Mouse (Mus musculus): Measurements from ENCODE around the gene Mif. TPM values are rescaled to one million over a fixed set of nuclear protein-coding genes. Genes with fewer than 3 reads are reported as not detected.

The Mif gene
- polyA plus RNA-seq, 1 experiment = 830 TPM

DNA sequence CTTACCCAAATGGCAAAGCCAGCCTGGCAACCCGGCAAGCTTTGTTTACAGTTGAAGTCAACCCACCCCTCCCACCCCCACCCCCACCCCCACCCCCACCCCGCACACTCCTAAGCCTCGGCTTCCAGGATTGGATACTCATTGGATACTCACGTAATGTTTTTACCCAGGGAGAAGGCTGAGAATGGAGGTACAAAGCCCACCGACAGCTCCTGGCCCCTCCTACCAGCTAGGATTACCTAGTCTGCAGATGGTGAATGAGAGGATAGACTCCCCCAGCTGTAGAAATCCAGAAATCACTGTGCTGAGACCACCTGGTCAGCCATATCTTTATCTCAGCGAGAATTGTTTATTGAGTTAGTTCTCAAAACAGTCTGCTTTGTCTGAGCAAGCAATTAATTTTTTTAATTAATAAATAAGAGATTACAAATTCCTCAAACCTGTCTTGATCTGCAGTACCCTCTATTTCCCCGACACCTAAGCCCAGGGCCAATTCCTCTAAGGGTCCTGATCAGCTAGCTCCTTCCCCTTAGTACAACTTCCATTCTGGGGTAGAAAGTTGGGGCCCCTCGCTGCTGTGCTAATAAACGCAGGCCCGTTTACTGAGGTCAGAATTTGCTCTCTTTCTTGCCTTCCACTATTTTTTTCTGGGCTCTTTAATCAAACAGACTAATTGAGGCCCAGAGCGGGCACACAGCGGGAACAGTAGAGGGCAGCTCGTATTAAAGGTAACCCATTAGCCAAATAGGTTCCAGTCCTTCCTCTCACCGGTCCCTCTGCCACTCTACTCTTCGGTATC, 22.6 kb upstream of the Mif start:
- Histone ChIP-seq H3K27me3 (ENCODE audit: control insufficient read depth, insufficient read depth, low read length) (no peaks in the 10 kb centered on the region), H3K36me3 (ENCODE audit: control insufficient read depth, insufficient read depth, low read length) (no peaks in the 10 kb centered on the region), H3K4me1 (ENCODE audit: control insufficient read depth, insufficient read depth, insufficient read length, low read length) (peaks cover 7% of the 10 kb centered on the region), H3K4me3 (ENCODE audit: low read depth, low read length) (peak overlapping the region; percentile 32; the same call in 1 of the 2 replicates), H3K27ac (ENCODE audit: insufficient read depth, low read depth, low read length) (no peak overlapping the region)
- TF ChIP-seq CTCF (IDR thresholded peaks at IDR 0.05; ENCODE audit: extremely low read depth, insufficient read length, insufficient replicate concordance, low read depth, low read length) (no peak), POLR2A (IDR thresholded peaks at IDR 0.05; ENCODE audit: low read depth, low read length) (no peak)
- 19% methylated on average over 15 of the region's 15 CpGs for WGBS

DNA sequence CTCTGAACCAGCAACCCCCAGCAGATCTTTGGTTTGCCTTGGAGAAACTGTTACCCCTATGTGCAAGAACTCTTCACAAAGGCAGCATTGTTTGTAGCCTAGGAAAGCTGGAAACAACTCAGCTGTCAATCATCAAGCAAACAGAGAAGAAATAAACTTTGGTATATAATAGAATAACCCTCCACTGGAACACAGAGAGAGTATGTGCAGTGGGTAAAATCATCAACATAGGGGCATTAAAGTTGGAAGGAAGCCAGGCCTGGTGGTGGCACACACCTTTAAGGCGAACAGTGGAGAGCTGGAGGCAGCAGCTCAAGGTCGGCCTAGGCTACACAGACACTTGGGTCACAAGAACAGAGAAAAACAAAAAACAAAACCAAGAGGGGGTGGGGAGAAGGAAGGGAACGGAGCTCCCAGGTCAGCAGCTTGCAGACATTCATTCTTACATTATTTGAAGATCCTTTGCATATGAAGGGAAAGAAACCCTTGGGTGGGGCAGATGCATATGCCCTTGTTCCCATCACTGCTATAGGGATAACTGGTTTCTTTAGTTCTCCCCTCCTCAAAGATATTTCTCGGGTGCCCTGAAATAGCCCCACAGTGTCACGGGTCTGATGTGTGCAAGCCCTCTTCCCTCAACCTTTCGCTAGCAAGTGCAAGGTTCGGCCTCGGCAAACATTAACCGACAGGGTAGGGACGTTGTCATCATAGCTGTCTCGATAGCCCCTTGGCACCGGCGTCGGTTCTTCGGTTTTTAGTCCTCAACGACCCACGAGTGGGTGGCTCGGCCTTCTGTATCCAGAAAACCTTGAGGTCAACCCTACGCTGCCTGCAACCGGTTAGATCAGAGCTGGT, 21.8 kb upstream of the Mif start:
- no peak overlapping the region for H3K27ac ChIP-seq (ENCODE audit: insufficient read depth, low read depth, low read length)
- TF ChIP-seq CTCF (IDR thresholded peaks at IDR 0.05; ENCODE audit: extremely low read depth, insufficient read length, insufficient replicate concordance, low read depth, low read length) = no peak
- TF ChIP-seq POLR2A (IDR thresholded peaks at IDR 0.05; ENCODE audit: low read depth, low read length) = no peak
- no peaks in the 10 kb centered on the region for H3K27me3 ChIP-seq (ENCODE audit: control insufficient read depth, insufficient read depth, low read length)
- H3K4me3 ChIP-seq (ENCODE audit: low read depth, low read length) = peak overlapping the region; percentile 30; the same call in 1 of the 2 replicates
- peaks cover 7% of the 10 kb centered on the region for H3K4me1 ChIP-seq (ENCODE audit: control insufficient read depth, insufficient read depth, insufficient read length, low read length)
- no peaks in the 10 kb centered on the region for H3K36me3 ChIP-seq (ENCODE audit: control insufficient read depth, insufficient read depth, low read length)
- 20% methylated on average over 20 of the region's 20 CpGs for WGBS

DNA sequence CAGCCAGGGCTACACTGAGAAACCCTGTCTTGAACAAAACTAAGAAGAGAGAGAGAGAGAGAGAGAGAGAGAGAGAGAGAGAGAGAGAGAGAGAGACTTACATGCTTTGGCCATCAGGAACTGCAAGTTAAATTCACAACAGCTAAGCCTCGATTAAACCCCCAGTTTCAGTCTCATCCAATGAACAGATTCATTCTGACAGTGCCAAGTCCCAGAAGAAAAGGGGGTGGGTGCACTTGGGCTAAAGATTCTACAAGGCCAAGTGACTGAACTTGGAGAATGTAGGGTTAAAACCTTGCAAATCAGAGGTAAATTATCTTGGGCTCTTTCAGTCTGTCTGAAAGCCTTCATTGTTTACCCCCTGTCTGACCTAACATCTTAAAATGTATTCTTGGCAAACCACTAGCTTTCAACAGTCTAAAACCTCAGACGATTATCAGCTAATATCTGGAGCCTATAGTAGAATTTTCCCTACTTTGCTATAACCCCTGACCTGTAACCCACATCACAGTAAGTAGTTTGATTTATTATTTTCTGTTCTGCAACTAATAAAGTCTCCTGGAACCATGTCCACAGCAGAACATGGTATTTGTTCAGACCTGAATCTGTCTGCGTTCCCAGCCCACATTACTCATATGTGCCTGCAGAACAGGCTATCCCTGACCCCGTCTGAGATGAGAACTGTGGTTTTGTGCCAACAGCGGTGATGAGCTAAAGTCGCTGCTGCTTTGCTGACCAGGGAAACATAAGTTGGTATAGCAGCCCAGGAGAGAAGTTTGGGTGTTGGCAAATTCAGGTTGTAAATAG, 20.9 kb upstream of the Mif start:
- Histone ChIP-seq H3K27ac (ENCODE audit: insufficient read depth, low read depth, low read length) (no peak overlapping the region), H3K27me3 (ENCODE audit: control insufficient read depth, insufficient read depth, low read length) (no peaks in the 10 kb centered on the region), H3K4me1 (ENCODE audit: control insufficient read depth, insufficient read depth, insufficient read length, low read length) (peaks cover 7% of the 10 kb centered on the region), H3K36me3 (ENCODE audit: control insufficient read depth, insufficient read depth, low read length) (no peaks in the 10 kb centered on the region), H3K4me3 (ENCODE audit: low read depth, low read length) (no peak overlapping the region)
- WGBS = 29% methylated on average over 6 of the region's 6 CpGs
- no peak for TF ChIP-seq POLR2A (IDR thresholded peaks at IDR 0.05; ENCODE audit: low read depth, low read length)
- TF ChIP-seq CTCF (IDR thresholded peaks at IDR 0.05; ENCODE audit: extremely low read depth, insufficient read length, insufficient replicate concordance, low read depth, low read length) = no peak

DNA sequence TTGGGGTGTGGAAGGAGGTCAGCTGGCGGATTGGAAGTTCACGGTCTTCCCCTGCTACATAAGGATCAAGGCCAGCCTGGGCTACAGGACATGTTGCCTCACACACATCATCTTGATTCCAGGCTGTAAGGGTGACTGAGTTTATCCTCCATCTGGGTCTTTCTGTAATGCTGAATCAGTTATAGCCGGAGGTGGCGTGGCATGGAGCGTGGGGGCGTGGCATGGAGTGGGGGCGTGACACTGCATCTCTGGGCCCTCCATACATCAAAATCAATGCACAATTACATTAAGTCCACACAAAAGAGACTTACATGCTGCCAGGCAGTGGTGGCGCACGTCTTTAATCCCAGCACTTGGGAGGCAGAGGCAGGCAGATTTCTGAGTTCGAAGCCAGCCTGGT, 20.3 kb upstream of the Mif start:
- no peaks in the 10 kb centered on the region for H3K36me3 ChIP-seq (ENCODE audit: control insufficient read depth, insufficient read depth, low read length)
- no peaks in the 10 kb centered on the region for H3K27me3 ChIP-seq (ENCODE audit: control insufficient read depth, insufficient read depth, low read length)
- TF ChIP-seq POLR2A (IDR thresholded peaks at IDR 0.05; ENCODE audit: low read depth, low read length) (no peak), CTCF (IDR thresholded peaks at IDR 0.05; ENCODE audit: extremely low read depth, insufficient read length, insufficient replicate concordance, low read depth, low read length) (no peak)
- H3K27ac ChIP-seq (ENCODE audit: insufficient read depth, low read depth, low read length) = no peak overlapping the region
- 93% methylated on average over 10 of the region's 10 CpGs for WGBS
- no peak overlapping the region for H3K4me3 ChIP-seq (ENCODE audit: low read depth, low read length)
- H3K4me1 ChIP-seq (ENCODE audit: control insufficient read depth, insufficient read depth, insufficient read length, low read length) = peaks cover 7% of the 10 kb centered on the region

DNA sequence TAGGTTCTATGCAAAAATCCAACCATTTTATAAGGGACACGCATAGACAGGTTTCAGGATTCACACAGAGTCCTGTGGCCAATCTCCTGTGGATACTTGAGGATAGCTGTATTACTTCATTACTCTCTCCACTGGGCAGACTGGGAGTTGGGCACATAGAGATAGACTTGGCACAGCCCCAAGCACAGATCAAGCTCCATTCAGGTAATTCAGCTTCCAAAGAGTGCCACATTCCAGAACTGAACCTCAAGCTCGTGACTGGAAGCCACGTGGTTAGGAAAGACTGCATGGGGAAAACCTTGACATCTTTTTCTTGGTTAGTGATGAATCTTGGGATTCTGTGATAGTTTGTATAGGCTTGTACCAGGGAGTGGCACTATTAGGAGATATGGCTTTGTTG, 18.8 kb upstream of the Mif start:
- WGBS = 61% methylated on average over 3 of the region's 3 CpGs
- H3K27me3 ChIP-seq (ENCODE audit: control insufficient read depth, insufficient read depth, low read length) = no peaks in the 10 kb centered on the region
- H3K36me3 ChIP-seq (ENCODE audit: control insufficient read depth, insufficient read depth, low read length) = no peaks in the 10 kb centered on the region
- H3K27ac ChIP-seq (ENCODE audit: insufficient read depth, low read depth, low read length) = no peak overlapping the region
- no peak for TF ChIP-seq CTCF (IDR thresholded peaks at IDR 0.05; ENCODE audit: extremely low read depth, insufficient read length, insufficient replicate concordance, low read depth, low read length)
- TF ChIP-seq POLR2A (IDR thresholded peaks at IDR 0.05; ENCODE audit: low read depth, low read length) = no peak
- H3K4me1 ChIP-seq (ENCODE audit: control insufficient read depth, insufficient read depth, insufficient read length, low read length) = peaks cover 7% of the 10 kb centered on the region
- H3K4me3 ChIP-seq (ENCODE audit: low read depth, low read length) = no peak overlapping the region

DNA sequence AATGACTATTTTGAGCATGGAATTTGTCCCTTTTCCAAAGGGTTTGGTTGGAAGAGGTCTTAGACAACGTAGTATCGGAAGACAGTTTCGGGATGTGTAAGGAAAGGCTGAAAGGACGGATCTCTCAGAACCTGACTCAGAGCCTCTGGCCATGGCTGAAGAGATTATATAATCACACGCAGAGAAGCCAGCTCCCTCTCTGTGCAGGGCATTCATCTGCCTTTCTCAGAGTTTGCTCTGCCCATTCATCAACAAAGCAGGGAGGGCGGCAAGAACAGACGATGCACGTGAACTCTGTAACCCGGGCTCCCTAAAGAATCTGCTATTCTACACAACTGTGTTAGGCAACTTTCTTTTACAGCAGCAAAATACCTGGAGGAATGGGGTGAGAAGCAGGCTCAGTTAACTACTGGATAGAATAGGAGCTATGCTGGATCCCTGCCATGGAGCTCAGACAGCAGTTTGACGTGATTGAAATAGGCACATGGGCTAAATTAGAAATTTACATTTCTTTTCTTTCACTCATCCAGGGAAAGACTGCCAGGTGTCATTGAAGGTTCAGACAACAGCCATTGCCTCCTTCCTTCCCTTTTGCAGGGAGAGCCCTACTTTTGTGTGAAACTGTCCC, 13.6 kb upstream of the Mif start:
- H3K4me1 ChIP-seq (ENCODE audit: control insufficient read depth, insufficient read depth, insufficient read length, low read length) = peaks cover 2% of the 10 kb centered on the region; the same call in 1 of the 2 replicates
- no peaks in the 10 kb centered on the region for H3K36me3 ChIP-seq (ENCODE audit: control insufficient read depth, insufficient read depth, low read length)
- H3K27ac ChIP-seq (ENCODE audit: insufficient read depth, low read depth, low read length) = no peak overlapping the region
- no peaks in the 10 kb centered on the region for H3K27me3 ChIP-seq (ENCODE audit: control insufficient read depth, insufficient read depth, low read length)
- H3K4me3 ChIP-seq (ENCODE audit: low read depth, low read length) = no peak overlapping the region
- TF ChIP-seq CTCF (IDR thresholded peaks at IDR 0.05; ENCODE audit: extremely low read depth, insufficient read length, insufficient replicate concordance, low read depth, low read length) = no peak
- no peak for TF ChIP-seq POLR2A (IDR thresholded peaks at IDR 0.05; ENCODE audit: low read depth, low read length)
- WGBS = 40% methylated on average over 10 of the region's 10 CpGs
